Comparison of ENCODE assay signal across 8 mouse cellular contexts in genomic region chr9:96751821-96752602, GRCm38 (mm10). TPM values are rescaled to one million over a fixed set of nuclear protein-coding genes. Genes with fewer than 3 reads are reported as not detected.
DNase-seq lines count a peak whose midpoint lies in the region; ATAC-seq and TF ChIP-seq lines count a peak whose summit lies in the region.

No protein-coding gene starts in this region.

- 79% methylated on average over 15 of the region's 15 CpGs for WGBS in heart, embryonic 10.5 days
- 77% methylated on average over 15 of the region's 15 CpGs for WGBS in lung, embryonic 14.5 days
- WGBS in embryonic facial prominence, embryonic 14.5 days = 83% methylated on average over 15 of the region's 15 CpGs
- 91% methylated on average over 15 of the region's 15 CpGs for WGBS in olfactory bulb, adult 2 months

- no peaks in the 10 kb centered on the region for H3K9me3 ChIP-seq in heart, embryonic 10.5 days
- H3K9me3 ChIP-seq in lung, embryonic 14.5 days (ENCODE audit: low read depth, low read length) = no peaks in the 10 kb centered on the region
- peaks cover 10% of the 10 kb centered on the region for H3K9me3 ChIP-seq in embryonic facial prominence, embryonic 14.5 days (ENCODE audit: control insufficient read depth, low read length)

- ATAC-seq in lung, embryonic 14.5 days (ENCODE audit: insufficient read depth) = peak; percentile 57
- no peak; the same call in 1 of the 2 replicates for ATAC-seq in embryonic facial prominence, embryonic 14.5 days (ENCODE audit: low read depth)

- H3K4me1 ChIP-seq in heart, embryonic 10.5 days = peaks cover 29% of the 10 kb centered on the region
- H3K4me1 ChIP-seq in lung, embryonic 14.5 days (ENCODE audit: insufficient read depth) = peaks cover 8% of the 10 kb centered on the region; the same call in 1 of the 2 replicates
- no peaks in the 10 kb centered on the region for H3K4me1 ChIP-seq in embryonic facial prominence, embryonic 14.5 days (ENCODE audit: control insufficient read depth, insufficient read depth, low read length)
- 0 out of 2 replicates have a peak, but pooled peaks cover 3% of the 10 kb centered on the region for H3K4me1 ChIP-seq in olfactory bulb, adult 2 months (ENCODE audit: control insufficient read depth, insufficient read depth, low read length)

- TF ChIP-seq CTCF in lung, embryonic 14.5 days (IDR thresholded peaks at IDR 0.05; ENCODE audit: low read depth) = no peak
- no peak for TF ChIP-seq CTCF in olfactory bulb, adult 2 months (IDR thresholded peaks at IDR 0.05; ENCODE audit: insufficient read depth, low read depth, low read length)

- DNase-seq in heart, embryonic 10.5 days (ENCODE audit: low spot score) = no peak
- no peak for DNase-seq in heart, postnatal 36 days
- DNase-seq in lung, embryonic 14.5 days = no peak
- DNase-seq in lung, postnatal 10 days = no peak
- no peak for DNase-seq in embryonic facial prominence, embryonic 14.5 days (ENCODE audit: low spot score)
- DNase-seq in thymus, postnatal 0 days (ENCODE audit: low spot score) = no peak
- no peak for DNase-seq in c-Kit-positive CD71-positive TER-119-positive erythroid progenitor cells, embryonic 14.5 days (ENCODE audit: low spot score)

- TF ChIP-seq POLR2A in olfactory bulb, adult 2 months (IDR thresholded peaks at IDR 0.05; ENCODE audit: insufficient read depth, low read depth, low read length) = no peak

- peak overlapping the region; percentile 84 for H3K27ac ChIP-seq in heart, embryonic 10.5 days
- H3K27ac ChIP-seq in lung, embryonic 14.5 days (ENCODE audit: low read depth) = peak overlapping the region; percentile 83
- H3K27ac ChIP-seq in embryonic facial prominence, embryonic 14.5 days (replicated peaks; ENCODE audit: low read depth, low read length) = peak overlapping the region; percentile 4
- 0 out of 2 replicates have a peak overlapping the region, but pooled peaks have one; percentile 10 for H3K27ac ChIP-seq in olfactory bulb, adult 2 months (ENCODE audit: insufficient read depth, low read depth, low read length)

- peak overlapping the region; percentile 24; the same call in 1 of the 2 replicates for H3K9ac ChIP-seq in lung, embryonic 14.5 days
- no peak overlapping the region for H3K9ac ChIP-seq in embryonic facial prominence, embryonic 14.5 days (ENCODE audit: low read depth, low read length)

- H3K36me3 ChIP-seq in heart, embryonic 10.5 days = peaks cover 16% of the 10 kb centered on the region; the same call in 1 of the 2 replicates
- no peaks in the 10 kb centered on the region for H3K36me3 ChIP-seq in lung, embryonic 14.5 days (ENCODE audit: insufficient read depth)
- H3K36me3 ChIP-seq in embryonic facial prominence, embryonic 14.5 days (ENCODE audit: control insufficient read depth, insufficient read depth, low read length) = no peaks in the 10 kb centered on the region

- intact Hi-C loops in heart, postnatal 36 days (cut with DNase I) = no loop called here

- H3K4me3 ChIP-seq in heart, embryonic 10.5 days = peak overlapping the region; percentile 23; the same call in 1 of the 2 replicates
- no peak overlapping the region for H3K4me3 ChIP-seq in lung, embryonic 14.5 days (ENCODE audit: low read depth, low read length)
- H3K4me3 ChIP-seq in embryonic facial prominence, embryonic 14.5 days (ENCODE audit: low read depth, low read length) = no peak overlapping the region
- H3K4me3 ChIP-seq in olfactory bulb, adult 2 months (ENCODE audit: insufficient read depth, low read depth, low read length) = no peak overlapping the region

- H3K4me2 ChIP-seq in lung, embryonic 14.5 days = peak overlapping the region; percentile 35
- no peak overlapping the region for H3K4me2 ChIP-seq in embryonic facial prominence, embryonic 14.5 days (ENCODE audit: low read depth, low read length)

- H3K27me3 ChIP-seq in heart, embryonic 10.5 days (ENCODE audit: insufficient read depth, poor library complexity, severe bottlenecking) = no peaks in the 10 kb centered on the region
- H3K27me3 ChIP-seq in lung, embryonic 14.5 days (ENCODE audit: insufficient read depth, low read length) = no peaks in the 10 kb centered on the region
- H3K27me3 ChIP-seq in embryonic facial prominence, embryonic 14.5 days (replicated peaks; ENCODE audit: control insufficient read depth, insufficient read depth, low read length) = no peaks in the 10 kb centered on the region

RNA-seq across cellular contexts. Expression of gene Zbtb38, which starts 0.6 kb away (rescaled TPM):
- polyA plus RNA-seq in heart, embryonic 10.5 days (2016; fragmentation: Nextera tagmentation; extraction: Ambion mirVana) = 13.4 and 24.5 TPM in 2 replicates
- 10 to 100 TPM; 39.1 to 39.8 TPM for total RNA-seq in heart, postnatal 36 days (2021)
- 24.5 and 24.6 TPM in 2 replicates for polyA plus RNA-seq in lung, embryonic 14.5 days (2014; fragmentation: Nextera tagmentation; extraction: Ambion mirVana)
- polyA plus RNA-seq in embryonic facial prominence, embryonic 14.5 days (2014; fragmentation: Nextera tagmentation; extraction: Ambion mirVana) = 17.1 and 18.1 TPM in 2 replicates
- 74.3 TPM in 1 of 2 replicates, not detected in the other for polyA plus RNA-seq in olfactory bulb, adult 2 months (2012; ENCODE audit: insufficient read depth, insufficient read length, low replicate concordance, missing spikeins)
- polyA plus RNA-seq in thymus, postnatal 0 days (2015; fragmentation: Nextera tagmentation; extraction: Ambion mirVana) = 21.1 and 21.4 TPM in 2 replicates

Comparison
In these comparisons a context has a peak if more than half of its experiments do, and no peak if none do; other contexts are left out.
1. H3K27ac ChIP-seq: peak in every context shown above with its lines; median percentile 84 in heart, embryonic 10.5 days; 83 in lung, embryonic 14.5 days; 10 in olfactory bulb, adult 2 months; 4 in embryonic facial prominence, embryonic 14.5 days.